Mouse (Mus musculus): ENCODE measurements around the gene Calr. TPM values are rescaled to one million over a fixed set of nuclear protein-coding genes. Genes with fewer than 3 reads are reported as not detected.
A peak's percentile ranks its signal among the peaks of the same experiment; 100 is the strongest.

Gene Calr
- 599 and 642 TPM in 2 replicates for polyA plus RNA-seq (2015; fragmentation: Nextera tagmentation; extraction: Ambion mirVana)

- peaks cover 41% of the 10 kb centered on the region for H3K4me1 ChIP-seq (replicated peaks)
- peak within 1 kb of the TSS; percentile 98 for H3K9ac ChIP-seq (replicated peaks)
- peaks cover 31% of the 10 kb centered on the region for H3K36me3 ChIP-seq
- peak within 1 kb of the TSS; percentile 88 for H3K27ac ChIP-seq
- peak within 1 kb of the TSS; percentile 89 for H3K4me2 ChIP-seq (replicated peaks)
- H3K9me3 ChIP-seq, result no peaks in the 10 kb centered on the region
- ATAC-seq, result peak; percentile 99
- under 1% methylated on average over 55 of the region's 55 CpGs for WGBS
- H3K27me3 ChIP-seq, result no peaks in the 10 kb centered on the region
- peak within 1 kb of the TSS; percentile 97 for H3K4me3 ChIP-seq (replicated peaks)
These were observed at the start of gene Calr for GRCm38 (mm10) chr8:84846722-84847572. TSS of gene Calr (minus strand) at chr8:84846934.

DNA sequence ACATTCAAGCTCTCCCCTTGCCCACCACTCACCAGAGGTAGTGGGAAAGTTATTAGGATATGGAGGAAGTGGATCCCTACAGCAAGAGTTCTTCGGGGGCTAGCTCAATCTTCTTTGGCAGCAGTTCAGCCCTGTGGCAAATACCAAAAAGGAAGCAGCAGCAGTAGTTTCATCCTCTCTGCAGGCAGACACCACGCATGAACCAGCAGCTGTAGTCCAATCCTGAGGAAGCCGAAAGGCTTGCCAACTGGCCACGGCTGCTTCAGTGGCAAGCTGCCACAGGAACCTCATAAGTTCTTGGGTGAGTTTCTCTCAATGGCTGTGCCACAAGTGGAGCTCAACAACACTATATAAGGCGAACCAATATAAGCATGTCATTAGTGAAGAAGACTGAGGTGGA lies 49.2 kb upstream of the Calr start:
- H3K27me3 ChIP-seq, result peaks cover 11% of the 10 kb centered on the region
- no peak overlapping the region for H3K4me2 ChIP-seq (replicated peaks)
- no peak overlapping the region for H3K4me3 ChIP-seq (replicated peaks)
- WGBS, result 89% methylated on average over 5 of the region's 5 CpGs
- ATAC-seq, result no peak
- H3K27ac ChIP-seq, result no peak overlapping the region
- peaks cover 5% of the 10 kb centered on the region; the same call in 1 of the 2 replicates for H3K36me3 ChIP-seq
- no peaks in the 10 kb centered on the region for H3K9me3 ChIP-seq
- H3K9ac ChIP-seq (replicated peaks), result no peak overlapping the region
- peaks cover 19% of the 10 kb centered on the region for H3K4me1 ChIP-seq (replicated peaks)

- peak; percentile 99 for ATAC-seq
- Histone ChIP-seq H3K27ac (peak within 1 kb of the TSS; percentile 10; the same call in 1 of the 2 replicates), H3K4me3 (replicated peaks) (peak within 1 kb of the TSS; percentile 57), H3K36me3 (peaks cover 22% of the 10 kb centered on the region), H3K4me2 (replicated peaks) (peak within 1 kb of the TSS; percentile 71), H3K4me1 (replicated peaks) (peaks cover 19% of the 10 kb centered on the region), H3K9ac (replicated peaks) (peak within 1 kb of the TSS; percentile 76), H3K27me3 (no peaks in the 10 kb centered on the region), H3K9me3 (no peaks in the 10 kb centered on the region)
- under 1% methylated on average over 11 of the region's 11 CpGs for WGBS
These were observed 47.0 kb upstream of the Calr start, which contains the start of gene Gcdh for GRCm38 (mm10) chr8:84893709-84894134. TSS of gene Gcdh (minus strand) at chr8:84893921.

GRCm38 (mm10) chr8:84892993-84893708 lies 46.4 kb upstream of the Calr start:
- peak overlapping the region; percentile 10; the same call in 1 of the 2 replicates for H3K27ac ChIP-seq
- H3K9me3 ChIP-seq, result no peaks in the 10 kb centered on the region
- H3K27me3 ChIP-seq, result no peaks in the 10 kb centered on the region
- H3K36me3 ChIP-seq, result peaks cover 28% of the 10 kb centered on the region
- H3K9ac ChIP-seq (replicated peaks), result peak overlapping the region; percentile 76
- peak; percentile 71 for ATAC-seq
- peak overlapping the region; percentile 71 for H3K4me2 ChIP-seq (replicated peaks)
- peak overlapping the region; percentile 57 for H3K4me3 ChIP-seq (replicated peaks)
- peaks cover 19% of the 10 kb centered on the region for H3K4me1 ChIP-seq (replicated peaks)
- WGBS, result 10% methylated on average over 31 of the region's 31 CpGs

- Histone ChIP-seq H3K4me1 (replicated peaks) (peaks cover 14% of the 10 kb centered on the region), H3K27me3 (no peaks in the 10 kb centered on the region), H3K27ac (no peak overlapping the region), H3K9me3 (no peaks in the 10 kb centered on the region), H3K36me3 (peaks cover 55% of the 10 kb centered on the region), H3K4me2 (replicated peaks) (no peak overlapping the region), H3K4me3 (replicated peaks) (no peak overlapping the region), H3K9ac (replicated peaks) (no peak overlapping the region)
- 98% methylated on average over 1 of the region's 1 CpGs for WGBS
- no peak for ATAC-seq
These were observed 42.4 kb upstream of the Calr start for GRCm38 (mm10) chr8:84889141-84889540.

GRCm38 (mm10) chr8:84888280-84888679 lies 41.5 kb upstream of the Calr start:
- H3K36me3 ChIP-seq, result peaks cover 55% of the 10 kb centered on the region
- H3K9ac ChIP-seq (replicated peaks), result no peak overlapping the region
- ATAC-seq, result no peak
- H3K27me3 ChIP-seq, result no peaks in the 10 kb centered on the region
- no peaks in the 10 kb centered on the region for H3K9me3 ChIP-seq
- no peak overlapping the region for H3K4me3 ChIP-seq (replicated peaks)
- H3K4me1 ChIP-seq (replicated peaks), result peaks cover 10% of the 10 kb centered on the region
- H3K4me2 ChIP-seq (replicated peaks), result no peak overlapping the region
- WGBS, result 93% methylated on average over 3 of the region's 3 CpGs
- H3K27ac ChIP-seq, result no peak overlapping the region

DNA sequence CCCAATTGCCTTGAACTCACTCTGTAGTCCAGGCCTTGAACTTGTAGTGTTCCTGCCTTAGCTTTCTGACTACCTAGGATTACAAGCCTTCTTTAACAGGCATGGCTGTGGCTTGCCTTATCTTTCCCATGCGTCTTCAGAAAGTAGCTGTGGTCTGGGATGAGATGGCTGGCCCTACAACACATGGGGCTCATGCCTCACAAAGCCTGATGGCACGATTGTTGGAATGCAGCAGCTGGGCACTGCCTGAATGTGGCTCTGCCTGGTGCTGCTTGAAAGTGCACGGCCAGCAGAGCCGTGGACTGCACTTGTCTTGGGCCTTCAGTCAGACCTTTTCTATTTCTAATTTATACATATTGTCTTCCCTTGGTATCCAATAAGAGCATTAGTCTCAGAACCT lies 38.0 kb upstream of the Calr start:
- peaks cover 40% of the 10 kb centered on the region for H3K36me3 ChIP-seq
- ATAC-seq, result no peak
- H3K4me1 ChIP-seq (replicated peaks), result no peaks in the 10 kb centered on the region
- no peak overlapping the region for H3K4me2 ChIP-seq (replicated peaks)
- H3K27ac ChIP-seq, result no peak overlapping the region
- no peaks in the 10 kb centered on the region for H3K9me3 ChIP-seq
- no peaks in the 10 kb centered on the region for H3K27me3 ChIP-seq
- H3K9ac ChIP-seq (replicated peaks), result no peak overlapping the region
- H3K4me3 ChIP-seq (replicated peaks), result no peak overlapping the region
- 96% methylated on average over 4 of the region's 4 CpGs for whole genome bisulfite sequencing

DNA sequence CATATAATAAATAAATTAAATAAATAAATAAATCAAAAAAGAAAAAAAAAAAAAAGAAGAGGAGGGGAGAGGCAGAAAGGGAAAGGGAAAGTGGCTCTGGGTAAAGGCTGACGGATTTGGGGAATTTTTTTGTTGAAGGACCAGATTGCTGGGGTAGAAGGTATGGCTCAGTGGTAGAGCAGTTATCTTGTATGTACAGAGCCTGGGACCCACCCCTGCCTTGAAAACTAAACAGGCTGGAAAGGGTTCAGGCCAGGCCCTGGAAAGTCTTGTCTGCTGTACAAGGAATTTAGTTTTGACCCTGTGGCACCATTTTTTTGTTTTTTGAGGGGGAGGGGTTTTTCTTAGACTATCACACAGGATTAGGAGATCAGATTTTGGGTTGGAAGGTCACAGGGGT lies 32.2 kb upstream of the Calr start:
- Histone ChIP-seq H3K9ac (replicated peaks) (no peak overlapping the region), H3K4me1 (replicated peaks) (no peaks in the 10 kb centered on the region), H3K36me3 (no peaks in the 10 kb centered on the region), H3K27me3 (no peaks in the 10 kb centered on the region), H3K9me3 (no peaks in the 10 kb centered on the region), H3K4me2 (replicated peaks) (no peak overlapping the region), H3K4me3 (replicated peaks) (no peak overlapping the region), H3K27ac (no peak overlapping the region)
- WGBS, result 73% methylated on average over 1 of the region's 1 CpGs
- ATAC-seq, result no peak

- Histone ChIP-seq H3K9ac (replicated peaks) (no peak overlapping the region), H3K27me3 (peaks cover 4% of the 10 kb centered on the region), H3K4me1 (replicated peaks) (peaks cover 3% of the 10 kb centered on the region), H3K4me3 (replicated peaks) (no peak overlapping the region), H3K4me2 (replicated peaks) (no peak overlapping the region), H3K9me3 (no peaks in the 10 kb centered on the region), H3K36me3 (no peaks in the 10 kb centered on the region), H3K27ac (no peak overlapping the region)
- no peak for ATAC-seq
- 78% methylated on average over 3 of the region's 3 CpGs for WGBS
These were observed 30.7 kb upstream of the Calr start for GRCm38 (mm10) chr8:84877297-84878035.

DNA sequence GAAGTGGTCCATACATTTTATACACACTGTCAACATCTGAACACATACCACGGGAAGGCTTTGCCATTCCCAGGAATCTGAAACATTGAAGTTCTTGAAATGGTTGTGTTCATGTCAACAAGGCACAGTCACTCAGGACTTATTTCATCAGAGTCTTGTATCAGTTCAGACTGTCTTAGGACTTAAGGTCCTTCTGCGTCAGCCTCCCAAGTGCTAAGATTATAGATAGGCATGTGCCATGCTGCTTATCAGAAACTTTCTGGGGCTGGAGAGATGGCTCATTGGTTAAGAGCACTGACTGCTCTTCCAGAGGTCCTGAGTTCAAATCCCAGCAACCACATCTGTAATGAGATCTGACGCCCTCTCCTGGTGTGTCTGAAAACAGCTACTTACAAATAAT lies 27.6 kb upstream of the Calr start:
- Histone ChIP-seq H3K9ac (replicated peaks) (no peak overlapping the region), H3K4me2 (replicated peaks) (no peak overlapping the region), H3K27ac (no peak overlapping the region), H3K9me3 (no peaks in the 10 kb centered on the region), H3K27me3 (peaks cover 14% of the 10 kb centered on the region), H3K36me3 (peaks cover 10% of the 10 kb centered on the region), H3K4me3 (replicated peaks) (no peak overlapping the region), H3K4me1 (replicated peaks) (peaks cover 11% of the 10 kb centered on the region)
- 91% methylated on average over 3 of the region's 3 CpGs for WGBS
- ATAC-seq, result no peak

DNA sequence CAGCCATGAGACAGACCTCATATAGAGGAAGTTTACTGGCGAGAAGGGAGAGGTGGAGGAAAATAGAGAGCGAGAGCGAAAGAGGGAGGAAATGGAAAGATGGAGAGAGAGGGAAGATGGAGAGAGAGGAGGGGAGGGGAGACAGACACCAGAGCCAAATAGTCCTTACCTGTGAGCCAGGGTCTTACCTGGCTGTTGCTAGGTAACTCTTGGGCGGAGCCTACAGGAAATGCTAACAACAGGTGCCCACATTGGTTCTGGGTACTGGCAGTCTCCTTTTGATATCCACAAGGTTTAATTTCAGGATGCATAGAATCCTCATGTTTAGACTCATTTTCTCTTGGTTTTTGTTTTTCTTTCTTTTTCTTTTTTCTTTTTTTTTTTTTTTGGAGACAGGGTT lies 26.3 kb upstream of the Calr start:
- peaks cover 14% of the 10 kb centered on the region for H3K27me3 ChIP-seq
- H3K4me2 ChIP-seq (replicated peaks), result peak overlapping the region; percentile 69
- no peaks in the 10 kb centered on the region for H3K9me3 ChIP-seq
- peaks cover 23% of the 10 kb centered on the region for H3K36me3 ChIP-seq
- peaks cover 11% of the 10 kb centered on the region for H3K4me1 ChIP-seq (replicated peaks)
- no peak overlapping the region for H3K27ac ChIP-seq
- H3K4me3 ChIP-seq (replicated peaks), result no peak overlapping the region; the same call in 1 of the 2 replicates
- H3K9ac ChIP-seq (replicated peaks), result no peak overlapping the region
- ATAC-seq, result no peak
- 71% methylated on average over 4 of the region's 4 CpGs for WGBS
